Mouse (Mus musculus): ENCODE measurements at regions not wholly inside any gene's neighbourhood (a gene's known extent, or its start where the extent isn't known, plus 50 kb on each side); places are given as distances from the start of the nearest gene placed in this dataset.

GRCm38 (mm10) chr5:106392213-106392612 is 65.8 kb downstream of the Barhl2 start:
- DNase-seq (ENCODE audit: low spot score in 2 of 2): no peak

GRCm38 (mm10) chr5:106386621-106387020 is 71.3 kb downstream of the Barhl2 start:
- no peak for DNase-seq (ENCODE audit: low spot score in 2 of 2)

- no peak for DNase-seq (ENCODE audit: low spot score in 2 of 2)
Measured at GRCm38 (mm10) chr5:106385838-106386237, 72.1 kb downstream of the Barhl2 start.

GRCm38 (mm10) chr5:106385219-106385618 is 72.7 kb downstream of the Barhl2 start:
- DNase-seq (ENCODE audit: low spot score in 2 of 2): no peak

- DNase-seq (ENCODE audit: low spot score in 2 of 2): no peak
Measured at GRCm38 (mm10) chr5:106384138-106384770, 73.7 kb downstream of the Barhl2 start.

- DNase-seq (ENCODE audit: low spot score in 2 of 2): no peak
Measured at GRCm38 (mm10) chr5:106381919-106382318, 76.0 kb downstream of the Barhl2 start.

GRCm38 (mm10) chr5:106380631-106381285 is 77.2 kb downstream of the Barhl2 start:
- no peak for DNase-seq (ENCODE audit: low spot score in 2 of 2)

GRCm38 (mm10) chr5:106376781-106377525 is 81.0 kb downstream of the Barhl2 start:
- no peak for DNase-seq (ENCODE audit: low spot score in 2 of 2)

- no peak for DNase-seq (ENCODE audit: low spot score in 2 of 2)
Measured at GRCm38 (mm10) chr5:106367831-106368230, 90.1 kb downstream of the Barhl2 start.

- no peak for DNase-seq (ENCODE audit: low spot score in 2 of 2)
Measured at GRCm38 (mm10) chr5:106367312-106367711, 90.7 kb downstream of the Barhl2 start.

- DNase-seq (ENCODE audit: low spot score in 2 of 2): no peak
Measured at GRCm38 (mm10) chr5:106366006-106366405, 92.0 kb downstream of the Barhl2 start.

- no peak for DNase-seq (ENCODE audit: low spot score in 2 of 2)
Measured at GRCm38 (mm10) chr5:106365094-106365493, 92.9 kb downstream of the Barhl2 start.

- no peak for DNase-seq (ENCODE audit: low spot score in 2 of 2)
Measured at GRCm38 (mm10) chr5:106351348-106351747, 106.6 kb downstream of the Barhl2 start.

- no peak for DNase-seq (ENCODE audit: low spot score in 2 of 2)
Measured at GRCm38 (mm10) chr5:106349851-106350515, 108.0 kb downstream of the Barhl2 start.

GRCm38 (mm10) chr5:106344308-106344707 is 113.7 kb downstream of the Barhl2 start:
- no peak for DNase-seq (ENCODE audit: low spot score in 2 of 2)

GRCm38 (mm10) chr5:106343601-106344000 is 114.4 kb downstream of the Barhl2 start:
- DNase-seq (ENCODE audit: low spot score in 2 of 2): no peak

- no peak for DNase-seq (ENCODE audit: low spot score in 2 of 2)
Measured at GRCm38 (mm10) chr5:106341361-106341760, 116.6 kb downstream of the Barhl2 start.

- DNase-seq (ENCODE audit: low spot score in 2 of 2): no peak
Measured at GRCm38 (mm10) chr5:106335639-106336038, 122.3 kb downstream of the Barhl2 start.

GRCm38 (mm10) chr5:106327592-106328150 is 130.3 kb downstream of the Barhl2 start:
- no peak for DNase-seq (ENCODE audit: low spot score in 2 of 2)

- no peak for DNase-seq (ENCODE audit: low spot score in 2 of 2)
Measured at GRCm38 (mm10) chr5:106322574-106323215, 135.3 kb downstream of the Barhl2 start.

GRCm38 (mm10) chr5:106321426-106321825 is 136.5 kb downstream of the Barhl2 start:
- DNase-seq (ENCODE audit: low spot score in 2 of 2): no peak
